ENCODE assay signal across 35 mouse cellular contexts in the genomic region with DNA sequence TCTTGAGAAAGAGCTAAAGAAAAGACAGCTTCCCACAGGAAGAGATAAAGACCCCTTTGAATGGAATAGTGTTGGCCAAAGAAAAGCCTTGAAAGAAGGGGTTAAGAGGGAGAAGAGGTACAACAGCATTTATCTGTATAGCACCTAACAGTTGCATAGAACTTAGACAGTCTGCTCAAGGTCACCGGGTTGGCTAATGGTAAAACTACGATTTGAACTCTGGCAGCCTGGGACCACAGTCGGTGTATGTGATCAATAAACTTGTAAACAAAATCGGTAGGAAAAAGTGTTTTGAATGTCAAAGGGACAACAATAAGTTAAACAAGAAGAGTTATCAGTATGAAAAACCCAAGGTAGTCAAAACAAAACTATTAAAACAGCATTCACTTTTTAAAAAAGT.
"Had no signal": no experiment of that assay in that cellular context is flagged by ENCODE, and none has a peak within 500 bp of the region (broad histone marks: within the 10 kb centered on the region; RNA-seq: fewer than 3 reads in every experiment).

No protein-coding gene starts in this region.

- H3K4me2 ChIP-seq: heart, embryonic 11.5 days; heart, embryonic 12.5 days; heart, embryonic 13.5 days; heart, embryonic 15.5 days; hindbrain, embryonic 12.5 days; hindbrain, embryonic 13.5 days; hindbrain, embryonic 14.5 days; hindbrain, embryonic 15.5 days; intestine, embryonic 15.5 days; kidney, embryonic 15.5 days had no signal

- H3K9me3 ChIP-seq: heart, embryonic 10.5 days; heart, embryonic 12.5 days; heart, embryonic 13.5 days; heart, embryonic 15.5 days; hindbrain, embryonic 10.5 days; hindbrain, embryonic 12.5 days; hindbrain, embryonic 13.5 days; hindbrain, embryonic 15.5 days; intestine, embryonic 15.5 days; kidney, embryonic 15.5 days had no signal

- H3K9ac ChIP-seq: heart, embryonic 12.5 days; heart, embryonic 13.5 days; heart, embryonic 15.5 days; hindbrain, embryonic 12.5 days; hindbrain, embryonic 13.5 days; hindbrain, embryonic 14.5 days; hindbrain, embryonic 15.5 days; intestine, embryonic 15.5 days; kidney, embryonic 15.5 days had no signal

- H3K27me3 ChIP-seq: heart, embryonic 12.5 days; heart, embryonic 13.5 days; heart, embryonic 15.5 days; hindbrain, embryonic 12.5 days; hindbrain, embryonic 13.5 days; hindbrain, embryonic 15.5 days; intestine, embryonic 15.5 days; kidney, embryonic 15.5 days had no signal

- ATAC-seq: hindbrain, embryonic 16.5 days; hindbrain, postnatal 0 days; inflammation-experienced regulatory T-cells, adult 6 months; intestine, embryonic 15.5 days; intestine, embryonic 16.5 days; intestine, postnatal 0 days had no signal

- H3K36me3 ChIP-seq: heart, embryonic 15.5 days; hindbrain, embryonic 12.5 days; hindbrain, embryonic 13.5 days; hindbrain, embryonic 15.5 days; intestine, embryonic 15.5 days; kidney, embryonic 15.5 days had no signal

- DNase-seq: heart, postnatal 10 days; heart, postnatal 14 days; heart, postnatal 36 days; heart, postnatal 4 days; kidney, adult 11 months; kidney, adult 18-20 months; kidney, adult 2 months; kidney, adult 8-10 months; kidney, adult 9 months; kidney, postnatal 10 days; kidney, postnatal 14 days; kidney, postnatal 25 days; kidney, postnatal 36 days; kidney, postnatal 4 days; layer of hippocampus, adult 9-11 months; layer of hippocampus, postnatal 36 days had no signal

- H3K4me3 ChIP-seq: heart, embryonic 10.5 days; heart, embryonic 12.5 days; heart, embryonic 13.5 days; heart, embryonic 15.5 days; hindbrain, embryonic 10.5 days; hindbrain, embryonic 12.5 days; hindbrain, embryonic 13.5 days; hindbrain, embryonic 15.5 days; intestine, embryonic 15.5 days; kidney, embryonic 15.5 days; layer of hippocampus, adult 2 months had no signal

- H3K27ac ChIP-seq: heart, embryonic 10.5 days; heart, embryonic 13.5 days; heart, embryonic 15.5 days; hindbrain, embryonic 10.5 days; hindbrain, embryonic 12.5 days; hindbrain, embryonic 13.5 days; hindbrain, embryonic 14.5 days; hindbrain, embryonic 15.5 days; hindbrain, postnatal 0 days; intestine, embryonic 15.5 days; kidney, postnatal 0 days; layer of hippocampus, adult 2 months had no signal
